Mouse (Mus musculus) MEL (cell line): ENCODE measurements at regions not wholly inside any gene's neighbourhood (a gene's known extent, or its start where the extent isn't known, plus 50 kb on each side); places are given as distances from the start of the nearest gene placed in this dataset.

Experiments used
- DNase-seq: peaks from one replicate; pipeline ENCODE4 v3.0.0; 2011; ENCODE audit warnings: low read depth, low spot score
- H3K27ac ChIP-seq: 2 replicates; pipeline ENCODE4 v1.5.1; 2012; ENCODE audit warnings: low read depth, mild to moderate bottlenecking, control low read depth, low read length, moderate library complexity; ENCODE audit not compliant: control insufficient read depth
- H3K27me3 ChIP-seq, 2 experiments: fragments of 150-350 bp in 1 of 2; sonication (generic) in 1 of 2; 2 replicates each; pipeline ENCODE4 v1.6.1; 2012; ENCODE audit warnings: low read length in 2 of 2, mild to moderate bottlenecking in 2 of 2, improper control_type of control experiment in 1 of 2, moderate library complexity in 1 of 2; ENCODE audit not compliant: insufficient read depth in 2 of 2, control insufficient read depth in 1 of 2
- H3K36me3 ChIP-seq, 2 experiments: 2 replicates each; pipeline ENCODE4 v1.6.1; 2012 to 2014; ENCODE audit warnings: low read length in 2 of 2, improper control_type of control experiment in 1 of 2, inconsistent platforms in 1 of 2, mild to moderate bottlenecking in 1 of 2; ENCODE audit not compliant: insufficient read depth in 2 of 2, control insufficient read depth in 1 of 2
- H3K4me1 ChIP-seq, 2 experiments: fragments of 150-350 bp in 1 of 2; sonication (generic) in 1 of 2; 2 replicates each; pipeline ENCODE4 v1.6.1; 2012; ENCODE audit warnings: low read length in 2 of 2, improper control_type of control experiment in 1 of 2, mild to moderate bottlenecking in 1 of 2; ENCODE audit not compliant: insufficient read depth in 2 of 2, control insufficient read depth in 1 of 2
- H3K4me3 ChIP-seq, 2 experiments: fragments of 150-350 bp in 1 of 2; sonication (generic) in 1 of 2; 2 replicates each; pipeline ENCODE4 v1.5.1; 2012; ENCODE audit warnings: low read depth in 2 of 2, low read length in 2 of 2, mild to moderate bottlenecking in 2 of 2, moderate library complexity in 2 of 2, control low read depth in 1 of 2, improper control_type of control experiment in 1 of 2; ENCODE audit not compliant: control insufficient read depth in 1 of 2, insufficient read depth in 1 of 2
- H3K79me2 ChIP-seq: 2 replicates; pipeline ENCODE4 v1.6.1; 2012; ENCODE audit warnings: mild to moderate bottlenecking, low read length, moderate library complexity; ENCODE audit not compliant: control insufficient read depth, poor library complexity, insufficient read depth
- H3K9ac ChIP-seq: 2 replicates; pipeline ENCODE4 v1.6.1; 2012; ENCODE audit warnings: low read depth, mild to moderate bottlenecking, control low read depth, low read length, moderate library complexity; ENCODE audit not compliant: control insufficient read depth, poor library complexity, severe bottlenecking
- H3K9me3 ChIP-seq: fragments of 150-350 bp; sonication (generic); replicated peaks from 2 replicates; pipeline ENCODE4 v1.6.1; 2012; ENCODE audit warnings: mild to moderate bottlenecking, low read length, improper control_type of control experiment, moderate library complexity; ENCODE audit not compliant: insufficient read depth
- CHD1 ChIP-seq: IDR thresholded peaks from 2 replicates; pipeline ENCODE4 v1.6.1; 2012; ENCODE audit warnings: low read depth, mild to moderate bottlenecking, inconsistent platforms, low read length, improper control_type of control experiment
- CTCF ChIP-seq, 3 experiments: IDR thresholded peaks in 2 of 3; conservative IDR thresholded peaks in 1 of 3; 2 replicates each; pipeline ENCODE4 v1.5.1; 2011 to 2012; ENCODE audit warnings: low read length in 3 of 3, low read depth in 2 of 3, mild to moderate bottlenecking in 2 of 3, improper control_type of control experiment in 1 of 3, inconsistent platforms in 1 of 3, mixed read lengths in 1 of 3, moderate library complexity in 1 of 3; ENCODE audit not compliant: control insufficient read depth in 1 of 3, insufficient read depth in 1 of 3, poor library complexity in 1 of 3, severe bottlenecking in 1 of 3
- ELF1 ChIP-seq: IDR thresholded peaks from 2 replicates; pipeline ENCODE4 v1.6.1; 2014; ENCODE audit warnings: low read depth, mild to moderate bottlenecking, inconsistent platforms, low read length, improper control_type of control experiment, moderate library complexity
- EP300 ChIP-seq, 2 experiments: IDR thresholded peaks; 2 replicates each; pipeline ENCODE4 v1.6.1; 2011; ENCODE audit warnings: improper control_type of control experiment in 2 of 2, low read length in 2 of 2, low read depth in 1 of 2, mild to moderate bottlenecking in 1 of 2
- ETS1 ChIP-seq: IDR thresholded peaks from 2 replicates; pipeline ENCODE4 v1.6.1; 2012; ENCODE audit warnings: low read depth, mild to moderate bottlenecking, inconsistent platforms, low read length, improper control_type of control experiment, moderate library complexity
- GATA1 ChIP-seq: IDR thresholded peaks from 2 replicates; pipeline ENCODE4 v1.6.1; 2011; ENCODE audit warnings: low read depth, low read length, improper control_type of control experiment
- JUND ChIP-seq: IDR thresholded peaks from 2 replicates; pipeline ENCODE4 v1.6.1; 2011; ENCODE audit warnings: low read depth, mild to moderate bottlenecking, improper control_type of control experiment, low read length
- KAT2A ChIP-seq: conservative IDR thresholded peaks from 2 replicates; pipeline ENCODE4 v1.6.1; 2012; ENCODE audit warnings: low read depth, low read length, improper control_type of control experiment, inconsistent platforms
- MAX ChIP-seq: IDR thresholded peaks from 2 replicates; pipeline ENCODE4 v1.6.1; 2011; ENCODE audit warnings: low read length, improper control_type of control experiment
- MAZ ChIP-seq: IDR thresholded peaks from 2 replicates; pipeline ENCODE4 v1.6.1; 2012; ENCODE audit warnings: low read depth, mild to moderate bottlenecking, inconsistent platforms, low read length, improper control_type of control experiment
- MYB ChIP-seq: IDR thresholded peaks from 2 replicates; pipeline ENCODE4 v1.6.1; 2011; ENCODE audit warnings: mild to moderate bottlenecking, low read depth, low read length, improper control_type of control experiment
- NELFE ChIP-seq: IDR thresholded peaks from 2 replicates; pipeline ENCODE4 v1.6.1; 2011; ENCODE audit warnings: low read depth, low read length, improper control_type of control experiment
- NRF1 ChIP-seq: IDR thresholded peaks from 2 replicates; pipeline ENCODE4 v1.6.1; 2014; ENCODE audit warnings: low read depth, mild to moderate bottlenecking, inconsistent platforms, low read length, improper control_type of control experiment, moderate library complexity; ENCODE audit not compliant: poor library complexity, insufficient read depth, severe bottlenecking
- POLR2A ChIP-seq, 2 experiments: IDR thresholded peaks; 2 replicates each; pipeline ENCODE4 v1.6.1; 2011 to 2012; ENCODE audit warnings: low read length in 2 of 2, mild to moderate bottlenecking in 2 of 2, control low read depth in 1 of 2, improper control_type of control experiment in 1 of 2, low read depth in 1 of 2, moderate library complexity in 1 of 2; ENCODE audit not compliant: control insufficient read depth in 1 of 2, insufficient read depth in 1 of 2, poor library complexity in 1 of 2
- POLR2AphosphoS5 ChIP-seq: IDR thresholded peaks from 2 replicates; pipeline ENCODE4 v1.6.1; 2012; ENCODE audit warnings: low read depth, borderline replicate concordance, mild to moderate bottlenecking, inconsistent platforms, low read length, moderate library complexity, mixed read lengths
- RCOR1 ChIP-seq: IDR thresholded peaks from 2 replicates; pipeline ENCODE4 v1.6.1; 2012; ENCODE audit warnings: low read depth, mild to moderate bottlenecking, inconsistent platforms, low read length, improper control_type of control experiment
- SIN3A ChIP-seq: IDR thresholded peaks from 2 replicates; pipeline ENCODE4 v1.6.1; 2012; ENCODE audit warnings: low read length, improper control_type of control experiment, inconsistent platforms
- SMC3 ChIP-seq: IDR thresholded peaks from 2 replicates; pipeline ENCODE4 v1.6.1; 2011; ENCODE audit warnings: low read depth, low read length, improper control_type of control experiment
- TAL1 ChIP-seq: IDR thresholded peaks from 2 replicates; pipeline ENCODE4 v1.6.1; 2012; ENCODE audit warnings: mild to moderate bottlenecking, inconsistent platforms, low read length, moderate library complexity, mixed read lengths
- TBP ChIP-seq: IDR thresholded peaks from 2 replicates; pipeline ENCODE4 v1.8.0; 2011; ENCODE audit warnings: low read depth, low read length, improper control_type of control experiment
- TCF12 ChIP-seq: IDR thresholded peaks from 2 replicates; pipeline ENCODE4 v1.6.1; 2014; ENCODE audit warnings: low read depth, mild to moderate bottlenecking, inconsistent platforms, low read length, improper control_type of control experiment, moderate library complexity
- UBTF ChIP-seq: IDR thresholded peaks from 2 replicates; pipeline ENCODE4 v1.6.1; 2012; ENCODE audit warnings: low read depth, mild to moderate bottlenecking, inconsistent platforms, low read length, improper control_type of control experiment, moderate library complexity, borderline replicate concordance; ENCODE audit not compliant: insufficient read depth
- USF1 ChIP-seq: IDR thresholded peaks from 2 replicates; pipeline ENCODE4 v1.6.1; 2014; ENCODE audit warnings: low read depth, mild to moderate bottlenecking, inconsistent platforms, low read length, improper control_type of control experiment, moderate library complexity
- USF2 ChIP-seq, 2 experiments: IDR thresholded peaks; 2 replicates each; pipeline ENCODE4 v1.6.1; 2011 to 2012; ENCODE audit warnings: improper control_type of control experiment in 2 of 2, low read length in 2 of 2, borderline replicate concordance in 1 of 2, inconsistent platforms in 1 of 2, low read depth in 1 of 2, mild to moderate bottlenecking in 1 of 2; ENCODE audit not compliant: insufficient read depth in 1 of 2
- ZC3H11A ChIP-seq: IDR thresholded peaks from 2 replicates; pipeline ENCODE4 v1.6.1; 2012; ENCODE audit warnings: low read depth, mild to moderate bottlenecking, inconsistent platforms, low read length, improper control_type of control experiment
- ZNF384 ChIP-seq: IDR thresholded peaks from 2 replicates; pipeline ENCODE4 v1.6.1; 2012; ENCODE audit warnings: low read depth, mild to moderate bottlenecking, inconsistent platforms, low read length, improper control_type of control experiment

DNA sequence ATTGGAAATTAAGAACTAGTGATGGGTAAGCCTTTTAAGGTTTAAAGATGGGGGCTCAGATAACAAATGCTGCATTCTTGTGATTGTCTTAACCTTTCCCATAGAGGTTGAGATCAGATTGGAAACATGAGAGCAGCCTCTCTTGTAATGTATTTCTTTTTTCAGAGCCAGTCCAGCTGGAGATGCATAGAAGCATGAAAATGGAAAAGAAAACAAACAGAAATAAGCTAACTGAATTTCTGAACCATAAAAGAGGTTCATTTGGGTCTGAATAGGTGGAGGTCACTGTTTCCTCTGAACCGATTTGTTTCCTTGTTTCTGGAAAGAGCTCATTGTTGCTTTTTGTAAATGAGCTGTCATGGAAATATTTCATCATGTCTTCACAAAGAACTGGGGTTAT is 363.9 kb downstream of the Slc6a15 start:
- TF ChIP-seq JUND (no peak), MYB (no peak), CTCF (IDR thresholded peaks at IDR 0.05 in 2 of 3, conservative IDR thresholded peaks at IDR 0.05 in 1 of 3; ENCODE audit: control insufficient read depth in 1 of 3, insufficient read depth in 1 of 3, low read depth in 2 of 3, low read length in 3 of 3, poor library complexity in 1 of 3, severe bottlenecking in 1 of 3) (no peak), ELF1 (no peak), ETS1 (no peak), MAZ (no peak), POLR2AphosphoS5 (no peak), UBTF (no peak), GATA1 (no peak), RCOR1 (no peak), TCF12 (no peak), MAX (no peak), TAL1 (no peak), USF1 (no peak), USF2 (IDR thresholded peaks at IDR 0.05; ENCODE audit: borderline replicate concordance in 1 of 2, insufficient read depth in 1 of 2, low read depth in 1 of 2, low read length in 2 of 2) (no peak), ZNF384 (no peak), POLR2A (IDR thresholded peaks at IDR 0.05; ENCODE audit: control insufficient read depth in 1 of 2, insufficient read depth in 1 of 2, low read depth in 1 of 2, low read length in 2 of 2, poor library complexity in 1 of 2) (no peak)

GRCm38 (mm10) chr10:103731981-103732380 is 364.4 kb downstream of the Slc6a15 start:
- Histone ChIP-seq H3K27me3 (no peaks in the 10 kb centered on the region), H3K9me3 (no peaks in the 10 kb centered on the region), H3K4me3 (no peak overlapping the region), H3K27ac (no peak overlapping the region), H3K36me3 (no peaks in the 10 kb centered on the region), H3K79me2 (no peaks in the 10 kb centered on the region), H3K9ac (no peak overlapping the region), H3K4me1 (no peaks in the 10 kb centered on the region)
- no peak for DNase-seq
- TF ChIP-seq NELFE (no peak), ZC3H11A (no peak), MAX (no peak), KAT2A (no peak), NRF1 (no peak), CHD1 (no peak), POLR2A (IDR thresholded peaks at IDR 0.05; ENCODE audit: control insufficient read depth in 1 of 2, insufficient read depth in 1 of 2, low read depth in 1 of 2, low read length in 2 of 2, poor library complexity in 1 of 2) (no peak), JUND (no peak), USF1 (no peak), RCOR1 (no peak), MAZ (no peak), TCF12 (no peak), SIN3A (no peak), POLR2AphosphoS5 (no peak), EP300 (IDR thresholded peaks at IDR 0.05; ENCODE audit: low read depth in 1 of 2, low read length in 2 of 2) (no peak), CTCF (IDR thresholded peaks at IDR 0.05 in 2 of 3, conservative IDR thresholded peaks at IDR 0.05 in 1 of 3; ENCODE audit: control insufficient read depth in 1 of 3, insufficient read depth in 1 of 3, low read depth in 2 of 3, low read length in 3 of 3, poor library complexity in 1 of 3, severe bottlenecking in 1 of 3) (no peak), TAL1 (no peak), SMC3 (no peak), TBP (no peak), MYB (no peak)

More for the DNA sequence above, 363.9 kb downstream of the Slc6a15 start:
- Histone ChIP-seq H3K9ac (no peak overlapping the region), H3K4me3 (no peak overlapping the region), H3K27ac (no peak overlapping the region), H3K36me3 (no peaks in the 10 kb centered on the region), H3K79me2 (no peaks in the 10 kb centered on the region), H3K9me3 (no peaks in the 10 kb centered on the region), H3K27me3 (no peaks in the 10 kb centered on the region), H3K4me1 (no peaks in the 10 kb centered on the region)
- DNase-seq = no peak
